Mouse (Mus musculus) liver, postnatal 0 days (tissue): Measurements from ENCODE around the gene Pex14.

ENCODE experiments used
- CTCF ChIP-seq: sonication (generic); IDR thresholded peaks from 2 replicates; pipeline ENCODE4 v1.5.1; 2016; ENCODE audit warnings: antibody characterized with exemption, low read depth
- EP300 ChIP-seq: IDR thresholded peaks from 2 replicates; pipeline ENCODE4 v1.6.1; 2016; ENCODE audit warnings: antibody characterized with exemption, low read depth, mild to moderate bottlenecking

DNA sequence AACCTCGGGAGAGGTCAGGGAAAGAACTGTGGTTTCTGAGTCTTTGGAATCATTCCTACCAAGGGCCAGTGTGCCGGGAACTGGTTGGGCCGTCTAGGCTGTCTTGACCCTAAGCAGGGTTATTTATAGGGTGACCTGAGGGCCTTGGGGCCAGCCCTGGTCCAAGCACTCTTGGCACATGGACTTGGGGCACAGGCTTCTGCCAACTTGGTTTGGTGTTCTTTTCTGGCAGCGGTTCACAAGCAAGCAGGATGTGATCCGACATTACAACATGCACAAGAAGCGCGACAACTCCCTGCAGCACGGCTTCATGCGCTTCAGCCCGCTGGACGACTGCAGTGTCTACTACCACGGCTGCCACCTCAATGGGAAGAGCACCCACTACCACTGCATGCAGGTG is 162.9 kb downstream of the Pex14 start:
- TF ChIP-seq CTCF (no peak), EP300 (no peak)
